Mouse (Mus musculus): ENCODE data around the gene Osbpl11. TPM values are rescaled to one million over a fixed set of nuclear protein-coding genes. Genes with fewer than 3 reads are reported as not detected.

Osbpl11 gene
- polyA plus RNA-seq, 1 experiment from 2014 or later, result 15.2 TPM

GRCm38 (mm10) chr16:33288536-33288935, 103.7 kb downstream of the Osbpl11 start:
- Histone ChIP-seq H3K27me3 (replicated peaks) (no peaks in the 10 kb centered on the region), H3K9me3 (no peaks in the 10 kb centered on the region), H3K36me3 (peaks cover 45% of the 10 kb centered on the region), H3K4me1 (replicated peaks) (no peaks in the 10 kb centered on the region), H3K4me2 (replicated peaks) (no peak overlapping the region), H3K9ac (no peak overlapping the region), H3K4me3 (replicated peaks) (no peak overlapping the region), H3K27ac (no peak overlapping the region)
- ATAC-seq, result no peak
- WGBS, result 81% methylated on average over 9 of the region's 9 CpGs

- Histone ChIP-seq H3K27me3 (replicated peaks) (no peaks in the 10 kb centered on the region), H3K4me1 (replicated peaks) (no peaks in the 10 kb centered on the region), H3K36me3 (peaks cover 53% of the 10 kb centered on the region), H3K9me3 (no peaks in the 10 kb centered on the region), H3K9ac (no peak overlapping the region), H3K4me3 (replicated peaks) (no peak overlapping the region), H3K4me2 (replicated peaks) (no peak overlapping the region), H3K27ac (no peak overlapping the region)
- ATAC-seq, result no peak
- WGBS, result 83% methylated on average over 7 of the region's 7 CpGs
These were observed 105.1 kb downstream of the Osbpl11 start for GRCm38 (mm10) chr16:33289981-33290380.

- peaks cover 54% of the 10 kb centered on the region for H3K36me3 ChIP-seq
- H3K4me1 ChIP-seq (replicated peaks), result no peaks in the 10 kb centered on the region
- 94% methylated on average over 7 of the region's 7 CpGs for WGBS
- H3K27ac ChIP-seq, result no peak overlapping the region
- no peak overlapping the region for H3K4me3 ChIP-seq (replicated peaks)
- no peak overlapping the region for H3K4me2 ChIP-seq (replicated peaks)
- H3K9me3 ChIP-seq, result no peaks in the 10 kb centered on the region
- ATAC-seq, result no peak
- no peaks in the 10 kb centered on the region for H3K27me3 ChIP-seq (replicated peaks)
- no peak overlapping the region for H3K9ac ChIP-seq
These were observed 107.4 kb downstream of the Osbpl11 start for GRCm38 (mm10) chr16:33292241-33292640.

Other genes with a start within 250 kb of the Osbpl11 start
- gene Iqcg, start 128.9 kb upstream of the Osbpl11 start, polyA plus RNA-seq (2015; fragmentation: Nextera tagmentation; extraction: Ambion mirVana), result 1.7 and 1.9 TPM in 2 replicates
- 1,031 and 1,044 TPM in 2 replicates for gene Rpl35a, start 128.6 kb upstream of the Osbpl11 start, polyA plus RNA-seq (2015; fragmentation: Nextera tagmentation; extraction: Ambion mirVana)
- 2.0 and 3.4 TPM in 2 replicates for gene Lmln, start 122.5 kb upstream of the Osbpl11 start, polyA plus RNA-seq (2015; fragmentation: Nextera tagmentation; extraction: Ambion mirVana)
- 80.2 and 82.5 TPM in 2 replicates for gene Snx4, start 66.4 kb downstream of the Osbpl11 start, polyA plus RNA-seq (2015; fragmentation: Nextera tagmentation; extraction: Ambion mirVana)
- 49.3 and 55.3 TPM in 2 replicates for gene Zfp148, start 195.8 kb downstream of the Osbpl11 start, polyA plus RNA-seq (2015; fragmentation: Nextera tagmentation; extraction: Ambion mirVana)